Mouse (Mus musculus) cerebellum, postnatal 10 days (tissue): ENCODE results near the gene Dusp22.

ENCODE experiments used
- DNase-seq, 2 experiments: peaks; one replicate each; pipeline ENCODE4 v3.0.0; 2021; ENCODE audit warnings: mixed read lengths in 2 of 2

The Dusp22 gene

GRCm38 (mm10) chr13:30659613-30660505 lies at the start of gene Dusp22:
Dusp22 (plus strand) TSS chr13:30659999.
- DNase-seq = peak; percentile 83 to 88

- DNase-seq = no peak
These were observed 47.6 kb upstream of the Dusp22 start for GRCm38 (mm10) chr13:30612079-30612794.

- no peak for DNase-seq
These were observed 40.1 kb upstream of the Dusp22 start for GRCm38 (mm10) chr13:30619684-30620083.

GRCm38 (mm10) chr13:30628195-30629048 lies 31.4 kb upstream of the Dusp22 start:
- DNase-seq = no peak

GRCm38 (mm10) chr13:30629794-30630410 lies 29.9 kb upstream of the Dusp22 start:
- DNase-seq = no peak

- DNase-seq = no peak
These were observed 26.8 kb upstream of the Dusp22 start for GRCm38 (mm10) chr13:30632998-30633397.

GRCm38 (mm10) chr13:30636453-30636852 lies 23.3 kb upstream of the Dusp22 start:
- no peak for DNase-seq

GRCm38 (mm10) chr13:30638378-30639115 lies 21.3 kb upstream of the Dusp22 start:
- DNase-seq = no peak

GRCm38 (mm10) chr13:30642053-30642452 lies 17.7 kb upstream of the Dusp22 start:
- DNase-seq = no peak

- no peak for DNase-seq
These were observed 11.3 kb upstream of the Dusp22 start for GRCm38 (mm10) chr13:30648461-30648860.

GRCm38 (mm10) chr13:30649197-30649596 lies 10.6 kb upstream of the Dusp22 start:
- no peak for DNase-seq

- peak; percentile 66 to 75 for DNase-seq
These were observed 9.1 kb upstream of the Dusp22 start for GRCm38 (mm10) chr13:30650684-30651083.

- DNase-seq = no peak
These were observed 6.7 kb upstream of the Dusp22 start for GRCm38 (mm10) chr13:30653051-30653450.

- DNase-seq = no peak
These were observed 5.3 kb upstream of the Dusp22 start for GRCm38 (mm10) chr13:30654463-30654862.

GRCm38 (mm10) chr13:30656909-30657308 lies 2.9 kb upstream of the Dusp22 start:
- DNase-seq = no peak

- no peak for DNase-seq
These were observed 2.0 kb upstream of the Dusp22 start for GRCm38 (mm10) chr13:30657779-30658178.

GRCm38 (mm10) chr13:30658201-30658996 lies 1.4 kb upstream of the Dusp22 start:
- no peak for DNase-seq

- DNase-seq = no peak
These were observed 5.5 kb downstream of the Dusp22 start for GRCm38 (mm10) chr13:30665261-30665660.

GRCm38 (mm10) chr13:30666537-30666936 lies 6.7 kb downstream of the Dusp22 start:
- DNase-seq = peak; percentile 26 to 33

- DNase-seq = no peak
These were observed 8.5 kb downstream of the Dusp22 start for GRCm38 (mm10) chr13:30668301-30668700.

GRCm38 (mm10) chr13:30669277-30669676 lies 9.5 kb downstream of the Dusp22 start:
- DNase-seq = peak; percentile 73 to 86
